Mouse (Mus musculus) cerebellum, adult 2 months (tissue): ENCODE measurements around the gene Sesn1.

Experiments
- CTCF ChIP-seq: fragments of 200-500 bp; IDR thresholded peaks from 2 replicates; pipeline ENCODE4 v1.5.1; 2011; ENCODE audit warnings: low read depth, mild to moderate bottlenecking, control low read depth, low read length, moderate library complexity, borderline replicate concordance; ENCODE audit not compliant: insufficient read depth
- POLR2A ChIP-seq: fragments of 200-500 bp; IDR thresholded peaks from 2 replicates; pipeline ENCODE4 v1.6.1; 2011; ENCODE audit warnings: low read length, control low read depth, borderline replicate concordance; ENCODE audit not compliant: insufficient read depth

GRCm38 (mm10) chr10:41825996-41826395 is 16.3 kb downstream of the Sesn1 start:
- TF ChIP-seq CTCF, result no peak
- no peak for TF ChIP-seq POLR2A
